Mouse (Mus musculus): Measurements from ENCODE around the gene Insig2.

Gene Insig2

GRCm38 (mm10) chr1:121326591-121327343, 5.6 kb downstream of the Insig2 start:
- WGBS: 8% methylated on average over 18 of the region's 18 CpGs

- 49% methylated on average over 4 of the region's 4 CpGs for WGBS
These were observed 8.9 kb downstream of the Insig2 start for GRCm38 (mm10) chr1:121323501-121323900.

- 37% methylated on average over 3 of the region's 3 CpGs for WGBS
These were observed 17.5 kb downstream of the Insig2 start for GRCm38 (mm10) chr1:121314766-121315428.

GRCm38 (mm10) chr1:121313181-121313580, 19.2 kb downstream of the Insig2 start:
- WGBS: 100% methylated on average over 1 of the region's 1 CpGs

GRCm38 (mm10) chr1:121312326-121312725, 20.1 kb downstream of the Insig2 start:
- 76% methylated on average over 4 of the region's 4 CpGs for WGBS

GRCm38 (mm10) chr1:121296717-121297255, 35.6 kb downstream of the Insig2 start:
- WGBS: 60% methylated on average over 5 of the region's 5 CpGs

- 57% methylated on average over 3 of the region's 3 CpGs for WGBS
These were observed 38.8 kb downstream of the Insig2 start for GRCm38 (mm10) chr1:121293571-121293970.

GRCm38 (mm10) chr1:121290841-121291240, 41.5 kb downstream of the Insig2 start:
- WGBS: 60% methylated on average over 10 of the region's 10 CpGs

- WGBS: 48% methylated on average over 5 of the region's 5 CpGs
These were observed 42.0 kb downstream of the Insig2 start for GRCm38 (mm10) chr1:121290340-121290739.

GRCm38 (mm10) chr1:121284197-121284596, 48.2 kb downstream of the Insig2 start:
- WGBS: 94% methylated on average over 2 of the region's 2 CpGs

GRCm38 (mm10) chr1:121280501-121280900, 51.9 kb downstream of the Insig2 start:
- 79% methylated on average over 1 of the region's 1 CpGs for WGBS

- WGBS: 63% methylated on average over 3 of the region's 3 CpGs
These were observed 54.0 kb downstream of the Insig2 start for GRCm38 (mm10) chr1:121278370-121278769.

- WGBS: 75% methylated on average over 4 of the region's 4 CpGs
These were observed 54.9 kb downstream of the Insig2 start for GRCm38 (mm10) chr1:121277466-121277865.

- WGBS: 77% methylated on average over 3 of the region's 3 CpGs
These were observed 56.4 kb downstream of the Insig2 start for GRCm38 (mm10) chr1:121275961-121276506.

GRCm38 (mm10) chr1:121260171-121260741, 72.1 kb downstream of the Insig2 start:
- WGBS: 68% methylated on average over 9 of the region's 9 CpGs
